Mouse (Mus musculus) limb, embryonic 11.5 days (tissue): ENCODE measurements around the gene Slc35a2. TPM values are rescaled to one million over a fixed set of nuclear protein-coding genes. Genes with fewer than 3 reads are reported as not detected.
A peak's percentile ranks its signal among the peaks of the same experiment; 100 is the strongest.
"Not testable (repeated sequence)": the region's sequence is repeated elsewhere in the genome, so short reads cannot be mapped to it uniquely, and the experiment has no call there.

ENCODE experiments used
- ATAC-seq: fragments of 200-750 bp; cut with Nextera tagmentation; 2 replicates; pipeline ENCODE4 v1.8.0; 2017; ENCODE audit warnings: low read depth; ENCODE audit not compliant: insufficient number of reproducible peaks, low FRiP score, low TSS enrichment
- DNase-seq: peaks from one replicate; pipeline ENCODE4 v3.0.0-alpha.2; 2015; ENCODE audit warnings: low spot score
- H3K27ac ChIP-seq: fragments of 300-500 bp; sonication (generic); replicated peaks from 2 replicates; pipeline ENCODE4 v1.5.1; 2014; ENCODE audit warnings: low read depth, mild to moderate bottlenecking, low read length
- H3K27me3 ChIP-seq: fragments of 300-500 bp; sonication (generic); 2 replicates; pipeline ENCODE4 v1.6.1; 2014; ENCODE audit warnings: mild to moderate bottlenecking, low read length, mixed read lengths; ENCODE audit not compliant: control insufficient read depth, insufficient read depth
- H3K36me3 ChIP-seq: fragments of 300-500 bp; sonication (generic); 2 replicates; pipeline ENCODE4 v1.6.1; 2014; ENCODE audit warnings: mild to moderate bottlenecking, low read length, moderate library complexity, mixed read lengths; ENCODE audit not compliant: control insufficient read depth, insufficient read depth
- H3K4me1 ChIP-seq: fragments of 300-500 bp; sonication (generic); 2 replicates; pipeline ENCODE4 v1.6.1; 2014; ENCODE audit warnings: low read length, mixed read lengths; ENCODE audit not compliant: control insufficient read depth, insufficient read depth
- H3K4me2 ChIP-seq: fragments of 300-500 bp; sonication (generic); 2 replicates; pipeline ENCODE4 v1.6.1; 2014; ENCODE audit warnings: low read depth, mild to moderate bottlenecking, moderate library complexity; ENCODE audit not compliant: severe bottlenecking
- H3K4me3 ChIP-seq: fragments of 300-500 bp; sonication (generic); 2 replicates; pipeline ENCODE4 v1.5.1; 2014; ENCODE audit warnings: low read depth, low read length
- H3K9ac ChIP-seq: fragments of 300-500 bp; sonication (generic); 2 replicates; pipeline ENCODE4 v1.6.1; 2014; ENCODE audit warnings: mild to moderate bottlenecking, low read length
- H3K9me3 ChIP-seq: fragments of 300-500 bp; sonication (generic); 2 replicates; pipeline ENCODE4 v1.6.1; 2016; ENCODE audit warnings: low read length; ENCODE audit not compliant: control insufficient read depth
- WGBS: fragments of 180-500 bp; shearing (Covaris S2); extraction: QIAGEN DNeasy Blood & Tissue Kit; methylation state at CpG from one replicate; pipeline ENCODE4 v1.1.7; 2014; 5-methylcytosine and 5-hydroxymethylcytosine counted together
- polyA plus RNA-seq: library from polyadenylated mRNA; unstranded; fragments of >200 nt; fragmentation: Nextera tagmentation; extraction: Ambion mirVana; gene quantifications from 2 replicates; pipeline ENCODE4 v1.2.1, GENCODE M21; 2014

The Slc35a2 gene
- polyA plus RNA-seq, 1 experiment from 2014 or later: 11.4 TPM

GRCm38 (mm10) chrX:7879819-7880218, 4.0 kb upstream of the Slc35a2 start:
- Histone ChIP-seq H3K27me3 (no peaks in the 10 kb centered on the region), H3K4me1 (no peaks in the 10 kb centered on the region), H3K9ac (no peak overlapping the region), H3K4me2 (peak overlapping the region; percentile 20; the same call in 1 of the 2 replicates), H3K4me3 (no peak overlapping the region), H3K36me3 (no peaks in the 10 kb centered on the region), H3K27ac (no peak overlapping the region), H3K9me3 (no peaks in the 10 kb centered on the region)
- WGBS: 18% methylated on average over 11 of the region's 11 CpGs
- DNase-seq: peak; percentile 66
- peak; percentile 27; the same call in 1 of the 2 replicates for ATAC-seq

- peak overlapping the region; percentile 53 for H3K4me3 ChIP-seq
- peaks cover 7% of the 10 kb centered on the region; the same call in 1 of the 2 replicates for H3K36me3 ChIP-seq
- WGBS: 34% methylated on average over 13 of the region's 13 CpGs
- peak overlapping the region; percentile 52 for H3K4me2 ChIP-seq
- no peaks in the 10 kb centered on the region for H3K4me1 ChIP-seq
- H3K27ac ChIP-seq: no peak overlapping the region
- ATAC-seq (no peak), DNase-seq (no peak)
- peak overlapping the region; percentile 45; the same call in 1 of the 2 replicates for H3K9ac ChIP-seq
- no peaks in the 10 kb centered on the region for H3K27me3 ChIP-seq
- no peaks in the 10 kb centered on the region for H3K9me3 ChIP-seq
These were observed 14.4 kb downstream of the Slc35a2 start for GRCm38 (mm10) chrX:7898211-7898610.

- no peaks in the 10 kb centered on the region for H3K9me3 ChIP-seq
- peak within 1 kb of the TSS; percentile 52 for H3K4me2 ChIP-seq
- DNase-seq (peak; percentile 84), ATAC-seq (peak; percentile 97)
- no peaks in the 10 kb centered on the region for H3K27me3 ChIP-seq
- peaks cover 7% of the 10 kb centered on the region; the same call in 1 of the 2 replicates for H3K36me3 ChIP-seq
- peak within 1 kb of the TSS; percentile 73; the same call in 1 of the 2 replicates for H3K27ac ChIP-seq
- H3K4me3 ChIP-seq: peak within 1 kb of the TSS; percentile 53
- no peaks in the 10 kb centered on the region for H3K4me1 ChIP-seq
- peak within 1 kb of the TSS; percentile 59 for H3K9ac ChIP-seq
- WGBS: 16% methylated on average over 62 of the region's 62 CpGs
These were observed 15.3 kb downstream of the Slc35a2 start, which contains the start of the genes Pqbp1 and Timm17b for GRCm38 (mm10) chrX:7898880-7899874. Gene Pqbp1, minus strand, starts transcription at chrX:7899269. Gene Timm17b, plus strand, starts transcription at chrX:7899357.

DNA sequence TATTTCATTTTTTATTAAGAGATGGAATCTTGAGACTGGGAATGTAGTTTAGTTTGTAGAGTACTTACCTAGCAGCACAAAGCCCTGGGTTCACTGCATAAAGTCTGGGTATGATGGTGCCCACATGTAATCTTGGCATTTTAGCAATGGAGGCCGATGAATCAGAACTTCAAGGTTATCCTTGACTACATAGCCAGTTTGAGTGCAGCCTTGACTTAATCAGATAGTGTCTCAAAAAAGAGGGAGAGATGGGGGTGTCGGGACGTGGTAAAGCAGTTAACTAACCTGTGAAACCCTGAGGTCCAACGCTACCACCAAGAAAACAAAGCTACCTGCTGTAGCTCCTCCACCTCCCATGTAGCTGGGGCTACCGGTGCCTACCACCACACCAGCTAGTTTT, 20.6 kb downstream of the Slc35a2 start:
- no peak overlapping the region for H3K9ac ChIP-seq
- 90% methylated on average over 5 of the region's 5 CpGs for whole genome bisulfite sequencing

DNA sequence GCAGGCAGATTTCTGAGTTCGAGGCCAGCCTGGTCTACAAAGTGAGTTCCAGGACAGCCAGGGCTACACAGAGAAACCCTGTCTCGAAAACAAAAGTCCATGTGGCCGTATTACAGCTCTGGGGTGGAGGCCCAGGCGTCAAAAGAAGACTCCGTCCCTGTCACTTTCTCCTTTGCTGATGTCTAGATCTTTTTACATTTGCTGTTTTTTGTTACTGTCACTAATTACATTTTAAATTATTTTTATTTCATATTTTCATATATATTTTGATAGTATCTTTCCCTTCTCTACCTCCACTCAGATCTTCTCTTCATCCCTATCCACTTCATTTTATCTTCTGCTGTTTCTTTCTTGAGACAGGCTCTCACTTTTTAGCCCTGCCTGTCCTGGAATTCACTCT, 23.9 kb downstream of the Slc35a2 start, which contains the start of gene Gm10491:
Gene Gm10491, minus strand, starts transcription at position 101 of the 400 bp plus-strand sequence.
- peaks cover 2% of the 10 kb centered on the region; the same call in 1 of the 2 replicates for H3K36me3 ChIP-seq
- no peak within 1 kb of the TSS for H3K4me2 ChIP-seq
- H3K9ac ChIP-seq: no peak within 1 kb of the TSS
- ATAC-seq (no peak), DNase-seq (no peak)
- WGBS: 88% methylated on average over 5 of the region's 5 CpGs
- H3K27me3 ChIP-seq: no peaks in the 10 kb centered on the region
- H3K9me3 ChIP-seq: no peaks in the 10 kb centered on the region
- H3K4me3 ChIP-seq: no peak within 1 kb of the TSS
- H3K4me1 ChIP-seq: no peaks in the 10 kb centered on the region
- H3K27ac ChIP-seq: no peak within 1 kb of the TSS

More for the DNA sequence above, 20.6 kb downstream of the Slc35a2 start:
- DNase-seq: no peak
- Histone ChIP-seq H3K4me3 (no peak overlapping the region), H3K4me2 (no peak overlapping the region), H3K27me3 (no peaks in the 10 kb centered on the region), H3K36me3 (peaks cover 2% of the 10 kb centered on the region; the same call in 1 of the 2 replicates), H3K9me3 (no peaks in the 10 kb centered on the region), H3K4me1 (no peaks in the 10 kb centered on the region), H3K27ac (no peak overlapping the region)
- no peak for ATAC-seq

DNA sequence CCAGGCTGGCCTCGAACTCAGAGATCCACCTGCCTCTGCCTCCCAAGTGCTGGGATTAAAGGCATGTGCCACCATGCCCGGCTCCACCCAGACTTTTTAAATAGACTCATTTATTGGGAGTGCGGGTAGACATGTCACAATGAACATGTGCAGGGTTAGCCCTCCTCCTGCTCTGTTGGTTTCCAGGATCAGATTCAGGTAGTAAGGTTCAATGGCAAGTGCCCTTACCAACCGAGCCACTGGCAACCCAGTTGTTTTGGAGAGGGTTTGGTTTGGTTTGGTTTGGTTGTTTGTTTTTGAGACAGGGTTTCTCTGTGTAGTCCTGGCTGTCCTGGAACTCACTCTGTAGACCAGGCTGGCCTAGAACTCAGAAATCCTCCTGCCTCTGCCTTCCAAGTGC, 25.4 kb downstream of the Slc35a2 start, which contains the start of gene Gm10490:
Gene Gm10490, plus strand, starts transcription at position 301 of the 400 bp plus-strand sequence.
- 87% methylated on average over 4 of the region's 4 CpGs for WGBS
- H3K9ac ChIP-seq, DNase-seq, H3K4me1 ChIP-seq, H3K4me3 ChIP-seq, H3K9me3 ChIP-seq, H3K4me2 ChIP-seq, H3K27ac ChIP-seq, H3K27me3 ChIP-seq, ATAC-seq, H3K36me3 ChIP-seq: not testable (repeated sequence)

- Histone ChIP-seq H3K4me3 (no peak overlapping the region), H3K4me2 (no peak overlapping the region), H3K36me3 (peaks cover 2% of the 10 kb centered on the region; the same call in 1 of the 2 replicates), H3K9me3 (no peaks in the 10 kb centered on the region), H3K9ac (no peak overlapping the region), H3K27ac (no peak overlapping the region), H3K4me1 (no peaks in the 10 kb centered on the region), H3K27me3 (no peaks in the 10 kb centered on the region)
- DNase-seq (no peak), ATAC-seq (no peak)
- 61% methylated on average over 6 of the region's 6 CpGs for WGBS
These were observed 26.6 kb downstream of the Slc35a2 start for GRCm38 (mm10) chrX:7910473-7910872.

- 16% methylated on average over 3 of the region's 3 CpGs for WGBS
- H3K9ac ChIP-seq, H3K4me3 ChIP-seq, ATAC-seq, H3K36me3 ChIP-seq, H3K4me1 ChIP-seq, H3K9me3 ChIP-seq, DNase-seq, H3K4me2 ChIP-seq, H3K27ac ChIP-seq: not testable (repeated sequence)
- peaks cover 13% of the 10 kb centered on the region for H3K27me3 ChIP-seq
These were observed 31.8 kb downstream of the Slc35a2 start for GRCm38 (mm10) chrX:7915669-7916068.
